Mouse (Mus musculus): ENCODE data around the gene Gas2l3.
A peak's percentile ranks its signal among the peaks of the same experiment; 100 is the strongest.

The Gas2l3 gene

DNA sequence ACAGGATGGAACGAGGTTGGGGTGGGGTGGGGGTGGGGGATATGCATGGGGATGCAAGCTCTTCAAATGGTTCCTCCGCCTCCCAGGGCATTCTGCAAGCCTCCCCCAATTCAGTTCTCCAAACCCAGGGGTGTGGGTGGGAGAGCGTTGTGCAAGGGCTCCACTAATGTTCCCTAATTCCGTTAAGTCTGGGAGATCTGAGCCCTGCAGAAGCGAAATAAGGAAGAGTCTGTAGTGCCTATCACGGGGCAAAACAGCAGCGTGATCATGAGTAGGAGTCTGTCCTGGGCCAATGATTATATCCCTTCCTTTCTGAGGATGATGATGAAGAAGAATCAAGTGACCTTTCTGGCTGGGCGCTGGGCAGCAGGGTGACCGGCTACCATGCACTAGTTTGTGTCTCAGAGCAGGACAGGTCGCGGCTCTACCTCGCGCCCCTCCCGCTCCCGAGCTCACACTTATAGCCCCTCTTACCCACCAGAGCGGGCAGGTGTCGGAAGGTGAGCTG is 598 bp downstream of the Gas2l3 start:
- DNase-seq (ENCODE audit: low spot score in 2 of 2), result no peak

DNA sequence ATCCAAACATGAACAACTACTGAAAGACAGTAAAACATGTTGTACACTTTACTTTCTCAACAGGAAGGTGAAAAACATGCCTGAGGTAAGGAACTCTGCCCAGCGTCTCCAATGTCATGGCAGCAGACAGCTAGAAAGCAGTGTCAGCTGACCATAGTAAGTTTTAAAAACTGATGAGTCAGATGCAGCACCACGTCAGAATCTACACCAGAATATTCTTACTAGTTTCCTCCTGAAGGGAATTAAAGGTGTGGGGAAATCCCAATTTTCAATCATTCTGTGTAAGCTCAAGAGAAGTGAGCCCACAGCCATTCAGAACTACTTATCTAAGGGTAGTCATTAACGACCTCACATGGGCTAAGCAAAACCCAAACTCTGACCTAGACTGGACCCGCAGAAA is 1.1 kb downstream of the Gas2l3 start:
- no peak for DNase-seq (ENCODE audit: low spot score in 2 of 2)

DNA sequence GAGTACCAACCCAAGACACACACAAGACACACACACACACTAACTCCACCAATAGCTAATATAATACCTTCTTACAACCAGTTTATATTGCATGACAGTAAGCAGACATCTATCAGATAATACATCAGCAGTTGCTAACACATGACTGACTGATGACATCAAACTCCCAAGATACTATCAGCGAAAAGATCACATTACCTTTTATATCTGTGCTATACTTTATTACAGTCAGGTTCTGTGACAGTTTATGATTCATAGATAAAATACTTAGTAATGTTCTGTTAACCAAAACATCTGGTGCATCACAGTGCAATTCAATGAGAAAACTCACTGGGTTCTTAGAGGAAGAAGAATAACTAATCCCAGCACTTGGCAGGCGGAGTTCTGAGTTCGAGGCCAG is 1.8 kb downstream of the Gas2l3 start:
- no peak for DNase-seq (ENCODE audit: low spot score in 2 of 2)

DNA sequence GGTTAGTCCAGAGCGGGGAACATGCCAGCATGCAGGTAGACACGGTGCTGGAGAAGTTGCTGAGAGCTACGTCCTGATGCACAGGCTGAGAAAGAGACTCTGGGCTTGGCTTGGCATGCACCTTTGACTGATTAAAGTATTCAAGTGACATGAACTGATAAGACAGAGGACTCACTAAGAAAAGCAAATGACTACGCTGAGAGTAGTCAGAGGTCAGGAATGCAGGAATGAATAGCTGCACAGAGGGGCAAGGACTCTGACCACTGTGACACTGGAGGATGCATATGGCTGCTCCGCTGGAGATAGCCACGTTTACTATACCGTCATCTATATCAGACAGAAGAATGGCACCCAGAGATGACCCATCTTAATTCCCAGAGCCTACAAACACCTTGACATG is 4.4 kb downstream of the Gas2l3 start:
- no peak for DNase-seq (ENCODE audit: low spot score in 2 of 2)

DNA sequence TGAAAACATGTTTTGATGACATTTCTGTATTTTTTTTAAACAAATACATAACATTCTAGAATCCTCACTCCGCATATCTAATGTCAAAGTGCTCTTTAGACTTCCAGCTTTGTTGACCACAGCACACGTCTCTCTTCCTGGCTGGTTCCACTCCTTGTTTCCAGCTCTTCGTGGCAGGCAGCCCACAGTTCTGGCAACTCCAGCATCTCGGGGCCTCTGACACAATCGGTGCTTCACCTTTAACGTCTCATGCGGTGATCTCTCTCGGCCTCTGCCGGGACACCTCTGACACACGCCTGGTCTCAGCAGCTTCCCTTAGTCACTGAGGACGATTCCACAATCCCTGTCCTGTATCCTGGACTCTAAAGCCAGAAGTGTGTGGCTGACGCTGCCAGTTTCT is 5.8 kb downstream of the Gas2l3 start:
- DNase-seq (ENCODE audit: low spot score in 2 of 2), result no peak

DNA sequence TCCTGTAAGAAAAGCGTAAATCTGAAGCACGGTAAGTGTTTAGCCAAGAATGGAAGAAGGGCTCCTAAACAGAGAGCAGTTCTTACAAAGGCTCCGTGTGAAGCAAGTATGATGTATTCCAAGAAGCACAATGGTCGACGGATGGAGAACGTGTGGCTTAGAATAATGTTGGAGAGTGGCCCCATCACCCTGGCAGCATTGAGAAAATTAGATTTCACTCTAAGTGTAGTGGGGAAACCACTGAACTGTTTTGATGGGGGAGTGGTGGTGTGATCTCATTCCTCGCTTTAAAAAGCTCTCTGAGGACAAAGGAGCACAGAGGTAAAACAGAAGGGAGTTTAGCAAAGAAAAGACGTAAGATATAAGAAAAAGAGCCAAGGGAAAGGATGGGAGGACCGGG is 6.3 kb downstream of the Gas2l3 start:
- DNase-seq (ENCODE audit: low spot score in 2 of 2), result no peak

DNA sequence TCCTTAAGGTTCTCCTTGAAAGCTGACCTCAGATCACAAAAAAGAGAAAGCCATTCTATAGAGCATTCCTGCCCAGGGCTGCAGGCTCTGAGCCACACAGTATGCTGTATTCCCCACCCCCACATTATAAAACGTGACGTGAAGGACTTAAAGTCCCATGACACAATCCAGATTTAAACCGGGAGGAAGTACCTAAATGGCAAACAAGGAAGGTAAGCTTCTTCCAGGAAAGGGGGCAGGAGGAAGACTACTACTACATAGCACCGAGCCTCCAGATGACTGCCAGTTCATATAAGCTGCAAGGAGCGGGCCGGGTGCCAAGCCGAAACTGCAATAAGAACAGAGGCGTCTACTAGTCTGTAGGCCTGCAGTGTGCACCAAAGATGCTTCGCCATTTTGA is 7.8 kb downstream of the Gas2l3 start:
- no peak for DNase-seq (ENCODE audit: low spot score in 2 of 2)

DNA sequence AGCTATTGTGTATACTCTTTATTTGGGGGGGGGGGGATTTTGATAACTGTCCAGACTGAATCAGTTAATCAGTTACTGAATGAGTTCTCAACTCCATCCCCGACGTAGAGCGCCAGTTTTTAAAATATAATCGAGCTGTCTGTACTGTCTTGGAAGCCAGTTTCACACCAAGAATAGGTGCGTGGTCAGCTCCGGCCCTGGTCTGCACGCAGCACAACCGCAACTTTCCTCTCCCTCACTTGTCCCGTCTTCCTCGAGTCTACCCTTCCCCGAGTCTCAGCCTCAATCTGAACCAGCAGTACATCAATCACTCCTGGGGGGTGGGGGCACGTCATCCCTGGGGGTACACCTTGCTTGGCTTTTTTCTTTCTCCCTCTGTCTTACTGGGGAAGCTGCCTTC is 8.4 kb downstream of the Gas2l3 start:
- DNase-seq (ENCODE audit: low spot score in 2 of 2), result no peak

DNA sequence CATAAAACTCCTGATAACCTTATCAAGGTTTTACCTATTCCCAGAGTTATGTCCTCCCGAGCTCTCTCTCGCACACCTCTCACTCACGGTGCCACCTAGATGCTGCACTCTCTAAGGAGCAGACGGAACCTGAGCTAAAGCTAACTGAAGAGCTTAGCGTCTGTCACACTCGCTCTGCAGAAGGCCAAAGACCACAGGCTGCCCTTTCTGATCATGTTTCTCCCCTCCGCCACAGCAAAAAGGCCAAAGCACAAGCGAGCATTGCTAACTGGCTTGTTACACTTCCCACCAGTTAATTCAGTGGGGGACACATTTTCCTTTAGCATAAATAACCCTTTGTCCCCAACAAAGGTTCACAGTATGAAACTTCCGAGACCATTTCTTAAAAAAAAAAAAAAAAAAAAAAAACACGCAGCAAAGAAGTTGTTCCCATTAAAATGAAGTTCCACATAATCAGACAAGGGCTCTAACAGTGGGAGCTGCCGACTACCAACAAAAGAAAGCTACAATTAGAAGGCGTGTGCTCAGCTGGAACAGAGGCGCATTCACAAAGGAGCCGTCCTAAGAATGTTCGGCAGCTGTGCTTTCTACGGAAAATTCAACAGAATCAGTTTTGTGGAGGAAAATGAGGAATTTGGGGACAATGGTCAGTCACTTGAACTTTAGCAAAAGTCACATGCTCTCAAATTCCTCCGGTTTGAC is 9.1 kb downstream of the Gas2l3 start:
- no peak for DNase-seq (ENCODE audit: low spot score in 2 of 2)

DNA sequence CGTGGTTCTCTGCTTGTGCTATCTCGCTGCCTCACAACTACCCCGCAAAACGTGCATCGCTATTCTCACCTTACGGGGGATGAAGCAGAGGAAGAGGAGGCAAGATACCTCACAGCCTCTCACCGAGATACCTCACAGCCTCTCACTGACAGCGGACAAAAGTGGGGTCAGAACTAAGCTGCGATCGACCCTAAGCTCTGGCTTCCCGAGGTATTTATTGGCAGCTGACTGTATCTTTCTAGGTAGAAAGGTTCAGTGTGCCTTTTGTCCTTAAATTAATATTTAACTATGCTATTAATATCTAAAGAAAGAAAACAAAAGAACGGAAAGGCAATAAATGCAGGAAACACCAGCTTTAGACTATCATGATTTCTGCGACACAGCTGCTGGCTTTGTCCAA is 11.0 kb downstream of the Gas2l3 start:
- DNase-seq (ENCODE audit: low spot score in 2 of 2), result no peak

DNA sequence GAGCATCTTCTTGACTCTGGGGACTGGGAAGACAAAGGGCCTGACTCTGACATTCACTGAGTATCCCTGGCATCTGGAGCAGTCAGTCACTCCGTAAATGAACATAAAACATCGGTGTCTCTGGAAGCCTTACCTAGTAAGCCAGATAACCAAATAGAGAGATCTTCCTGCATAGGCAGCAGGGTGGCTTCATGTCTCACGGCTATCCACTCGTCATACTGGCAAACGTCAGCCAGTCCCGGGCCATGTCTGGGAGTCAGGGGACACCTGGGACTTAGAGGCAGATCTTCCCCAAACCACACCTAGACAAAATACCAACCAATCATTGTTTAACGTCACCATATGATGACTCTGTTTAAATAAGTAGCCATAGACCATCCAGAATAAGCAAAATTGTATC is 13.0 kb downstream of the Gas2l3 start:
- no peak for DNase-seq (ENCODE audit: low spot score in 2 of 2)

DNA sequence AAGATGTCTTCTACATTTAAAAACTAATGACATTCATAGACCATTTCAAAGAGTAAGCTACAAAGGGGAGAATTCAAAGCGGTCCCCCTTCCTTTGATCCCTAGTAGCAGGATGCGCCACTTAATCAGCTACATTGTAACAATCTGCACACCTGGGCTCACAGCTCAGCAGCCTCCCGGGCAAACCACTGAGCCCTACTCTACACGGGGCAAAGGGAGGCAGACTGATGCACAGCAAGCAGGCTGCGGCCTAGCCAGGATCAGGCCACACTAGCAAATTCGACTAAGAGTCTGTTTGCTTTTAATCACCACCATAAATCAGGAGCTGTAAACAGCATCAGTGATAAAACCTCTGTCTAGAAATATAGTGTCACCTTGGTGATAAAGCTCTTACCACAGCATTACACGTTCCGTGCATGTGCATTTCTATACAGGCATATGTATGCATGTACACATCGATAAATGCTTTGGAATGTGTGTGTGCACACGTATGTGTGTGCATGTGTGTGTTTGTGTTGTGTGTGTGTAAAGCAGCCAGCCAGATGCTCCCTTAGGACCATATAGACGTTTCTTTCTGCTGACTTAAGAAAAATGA is 18.9 kb downstream of the Gas2l3 start:
- DNase-seq (ENCODE audit: low spot score in 2 of 2), result no peak

DNA sequence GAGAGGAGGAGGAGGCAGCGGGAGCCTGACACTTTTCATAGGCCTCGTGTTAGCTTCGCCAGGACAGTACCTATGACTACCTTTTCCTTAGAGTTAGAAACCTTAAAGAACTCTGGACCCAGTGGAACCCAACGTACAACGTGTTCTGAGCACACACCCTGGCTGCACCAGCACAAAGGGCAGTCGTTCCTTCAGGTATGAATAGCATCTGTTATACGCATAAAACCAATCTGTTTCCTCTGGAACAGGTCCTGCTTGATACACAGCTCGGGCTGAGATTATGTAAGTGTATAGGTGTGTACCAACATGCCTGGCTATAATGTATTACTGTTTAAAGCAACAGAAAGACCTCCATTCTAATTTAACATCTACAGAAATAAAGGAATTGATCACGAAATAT is 19.6 kb downstream of the Gas2l3 start:
- DNase-seq (ENCODE audit: low spot score in 2 of 2), result no peak

DNA sequence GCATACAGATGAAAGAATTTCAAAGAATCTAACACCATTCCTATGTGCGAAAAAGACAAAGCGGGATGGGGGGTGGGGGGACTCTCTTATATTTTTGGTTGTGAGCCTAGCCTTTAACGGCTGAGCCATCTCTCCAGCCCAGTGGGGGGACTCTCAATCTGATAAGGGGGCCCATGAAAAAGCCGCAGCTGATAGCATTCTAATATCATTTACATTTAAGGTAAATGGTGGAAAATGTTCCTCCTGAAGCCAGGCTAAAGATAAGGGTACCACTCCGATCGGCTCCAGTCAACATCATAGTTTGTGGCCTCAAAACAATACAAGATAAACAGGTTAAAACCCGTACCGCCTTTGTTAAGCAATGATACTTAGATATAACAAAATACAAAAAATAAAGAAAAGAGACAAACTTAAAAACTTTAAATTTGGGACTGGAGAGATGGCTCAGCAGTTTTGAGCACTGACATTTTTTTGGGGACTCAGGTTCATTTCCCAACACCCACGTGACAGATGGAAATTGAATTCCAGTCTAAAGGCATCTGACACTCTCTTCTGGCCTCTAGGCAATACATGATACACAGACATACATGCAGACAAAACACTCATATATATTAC is 20.5 kb downstream of the Gas2l3 start:
- DNase-seq (ENCODE audit: low spot score in 2 of 2), result no peak

DNA sequence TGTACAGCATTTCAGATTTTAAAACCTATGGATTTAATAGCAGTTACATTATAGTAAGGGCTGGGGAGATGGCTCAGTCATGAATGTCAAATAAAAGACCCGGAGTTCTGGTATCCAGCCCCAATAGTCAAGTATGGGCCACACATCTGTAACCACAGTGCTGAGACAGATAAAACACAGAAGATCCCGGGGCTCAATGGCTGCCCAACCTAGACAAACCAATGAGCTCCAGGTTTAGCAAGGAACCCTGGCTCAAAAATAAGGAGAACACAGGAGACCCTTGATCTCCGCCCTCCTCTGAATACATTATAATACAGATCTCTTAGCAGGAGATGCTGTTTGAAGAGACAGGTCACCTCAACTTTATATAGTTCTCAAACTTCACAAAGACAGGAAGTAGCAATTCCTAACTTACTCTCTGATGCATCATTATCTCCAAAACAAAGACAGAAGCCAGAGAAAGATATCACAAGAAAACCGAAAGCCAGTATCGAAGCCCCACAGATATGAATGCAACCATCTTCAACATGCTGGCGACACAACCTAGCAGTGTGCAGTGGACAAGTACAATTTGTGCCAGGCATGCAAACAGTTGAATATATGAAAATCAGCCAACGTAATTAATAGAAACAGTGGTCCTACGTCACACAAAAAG is 21.1 kb downstream of the Gas2l3 start:
- no peak for DNase-seq (ENCODE audit: low spot score in 2 of 2)

DNA sequence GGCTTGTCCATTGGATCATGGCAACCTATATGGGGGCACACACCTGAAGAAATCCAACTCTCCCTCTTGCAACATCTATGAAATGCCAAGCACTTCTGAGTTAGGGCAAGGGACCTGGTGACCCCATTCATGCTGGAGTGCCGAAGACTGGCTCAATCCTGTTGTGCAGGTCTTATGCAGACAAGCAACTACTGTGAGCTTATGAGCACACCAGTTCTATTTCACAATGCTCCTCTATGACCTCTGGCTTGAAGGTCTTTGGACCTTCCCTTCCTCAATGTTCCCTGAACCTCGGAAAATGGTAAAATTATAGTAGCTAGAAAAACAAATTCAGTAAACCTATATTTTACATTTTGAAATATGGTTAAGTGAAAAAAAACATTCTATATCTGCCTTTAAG is 25.8 kb downstream of the Gas2l3 start:
- DNase-seq (ENCODE audit: low spot score in 2 of 2), result no peak

DNA sequence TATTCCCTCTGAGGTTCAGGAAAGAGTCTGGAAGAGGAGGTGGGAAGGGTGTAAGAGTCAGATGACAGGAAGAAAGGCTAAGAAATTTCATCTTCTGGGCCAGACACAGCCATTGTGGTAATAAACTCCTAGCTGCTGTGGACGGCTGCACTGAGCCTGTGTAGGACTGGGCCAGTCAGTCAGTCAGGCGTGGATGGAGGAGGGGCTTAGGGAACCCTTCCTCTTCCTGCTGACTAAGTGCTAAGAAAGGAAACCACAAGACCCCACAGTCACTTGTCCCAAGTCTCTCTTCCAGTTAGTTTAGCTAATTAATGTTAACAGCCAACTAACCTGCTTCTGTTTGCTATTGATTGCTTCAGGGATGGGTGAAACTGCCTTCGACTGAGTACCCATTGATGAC is 28.3 kb downstream of the Gas2l3 start:
- DNase-seq (ENCODE audit: low spot score in 2 of 2), result no peak

DNA sequence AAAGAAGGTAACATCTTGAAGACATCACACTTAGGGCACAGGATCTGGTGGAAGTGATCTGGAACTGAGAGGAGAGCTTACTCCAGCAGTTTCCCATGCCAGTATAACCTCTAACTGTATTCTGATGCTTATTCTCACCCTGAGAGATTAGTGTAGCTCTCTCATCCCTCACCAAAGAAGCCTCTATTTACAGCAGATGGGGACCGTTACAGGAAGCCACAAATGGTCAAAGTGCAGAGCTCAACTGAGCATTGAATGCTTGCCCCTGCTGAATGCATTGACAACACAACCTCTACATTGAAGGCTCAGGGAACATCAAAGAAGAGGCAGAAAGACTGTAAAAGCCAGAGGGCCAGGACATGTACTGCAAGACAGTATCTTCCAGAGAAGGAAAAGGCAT is 36.2 kb downstream of the Gas2l3 start:
- DNase-seq (ENCODE audit: low spot score in 2 of 2), result no peak

DNA sequence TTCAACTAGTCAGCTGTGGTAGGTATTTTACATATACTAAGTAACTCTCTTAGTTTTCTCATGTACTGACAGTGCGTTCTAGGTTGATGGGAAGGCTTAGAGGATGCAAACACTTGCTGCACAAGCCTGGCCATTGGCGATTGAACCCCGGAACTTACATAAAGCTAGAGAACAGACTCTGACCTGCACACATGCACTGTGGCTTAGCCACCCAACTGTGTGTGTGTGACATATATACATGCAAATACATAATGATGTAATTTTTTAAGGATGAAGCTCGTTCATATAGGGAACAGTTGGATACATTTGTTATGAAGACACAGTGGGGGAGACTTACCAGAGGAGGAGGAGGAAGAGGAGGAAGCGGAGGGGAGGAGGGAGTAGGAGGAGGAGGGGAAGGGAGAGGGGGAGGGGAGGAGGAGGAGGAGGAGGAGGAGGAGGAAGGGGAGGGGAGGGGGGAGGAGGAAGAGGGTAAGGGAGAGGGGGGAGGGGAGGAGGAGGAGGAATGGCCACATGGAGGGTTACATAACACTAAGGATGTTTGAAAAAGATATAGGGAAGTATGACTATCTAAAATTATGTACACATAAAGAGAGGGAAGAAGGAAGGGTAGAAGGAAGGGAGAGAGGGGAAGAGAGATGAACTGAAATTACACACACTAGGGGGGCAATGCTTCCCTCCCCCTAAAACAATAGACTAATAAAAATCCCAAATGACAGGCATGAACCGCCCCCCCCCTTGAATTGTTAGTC is 36.9 kb downstream of the Gas2l3 start:
- no peak for DNase-seq (ENCODE audit: low spot score in 2 of 2)

DNA sequence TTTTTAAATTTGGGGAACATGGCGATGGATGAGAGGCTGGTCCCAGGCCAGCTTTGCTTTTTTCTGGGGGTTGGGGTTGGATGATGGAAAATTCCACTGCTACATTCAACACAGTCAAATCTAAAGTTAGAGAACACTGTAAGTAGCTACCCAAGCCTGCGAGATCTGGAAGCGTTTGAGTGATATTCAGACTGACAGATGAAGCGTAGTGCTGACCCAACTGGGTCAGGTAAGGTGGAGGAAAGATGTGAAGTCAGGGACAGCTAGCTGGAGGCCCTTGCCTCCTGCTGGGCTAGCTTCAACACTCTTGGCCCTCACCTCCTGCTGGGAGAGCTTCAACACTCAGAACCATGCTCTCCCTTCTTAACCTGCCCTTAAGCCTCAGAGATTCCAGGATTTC is 38.8 kb downstream of the Gas2l3 start:
- no peak for DNase-seq (ENCODE audit: low spot score in 2 of 2)

DNA sequence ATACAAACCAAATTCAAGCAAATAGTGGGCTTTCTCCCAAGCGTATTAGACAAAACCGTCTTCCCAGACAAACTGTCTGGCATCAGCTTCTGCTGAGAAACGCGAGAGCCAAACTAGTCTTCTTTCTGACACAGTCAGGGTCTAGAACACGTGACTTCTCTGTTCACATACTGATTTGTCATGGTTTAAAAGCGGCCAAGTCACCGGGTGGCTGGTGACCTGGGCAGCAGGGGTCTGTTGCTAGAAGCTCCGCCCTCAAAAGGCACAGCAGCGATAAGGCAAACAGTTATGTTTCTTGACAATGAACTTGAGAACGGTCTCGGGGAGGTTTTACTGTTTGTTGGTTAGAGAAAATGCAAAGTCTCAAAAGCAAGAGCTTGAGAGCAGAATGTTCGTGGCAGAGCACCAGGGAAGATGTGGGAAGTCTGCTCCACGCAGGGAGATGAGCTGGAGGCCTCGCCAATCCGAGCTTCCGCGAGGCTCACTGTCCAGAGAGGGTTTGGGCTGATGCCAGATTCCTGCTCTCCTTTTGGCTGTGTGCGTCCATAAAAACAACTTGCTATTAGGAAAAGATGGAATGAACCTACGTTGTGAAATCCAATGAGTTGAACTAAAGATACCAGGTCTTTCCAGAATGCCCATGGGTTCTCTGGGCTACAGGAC is 43.0 kb downstream of the Gas2l3 start:
- DNase-seq (ENCODE audit: low spot score in 2 of 2), result no peak

DNA sequence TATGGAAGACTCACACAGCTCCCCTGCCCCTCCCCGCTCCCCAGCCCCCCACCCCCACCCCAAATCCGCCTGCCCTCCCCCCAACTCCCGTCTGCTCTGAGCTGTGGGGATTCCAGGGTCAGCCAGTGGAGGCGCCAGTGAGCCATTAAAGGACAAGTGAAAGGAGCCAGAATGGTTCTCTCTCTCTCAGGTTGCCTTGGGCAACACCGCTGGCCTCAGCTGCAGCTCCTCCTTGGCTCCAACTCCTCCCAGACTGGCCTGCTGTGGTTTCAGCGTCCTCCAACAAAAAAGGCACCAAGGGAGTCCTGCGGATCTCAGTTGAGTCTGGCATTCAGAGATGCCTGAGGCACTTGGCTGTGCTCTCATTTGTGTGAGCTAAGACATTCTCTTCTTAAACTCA is 47.9 kb downstream of the Gas2l3 start:
- peak in 1 of 2 experiments; percentile 21 for DNase-seq (ENCODE audit: low spot score in 2 of 2)
